Mouse (Mus musculus) cerebellum, adult 9-10 months (tissue): ENCODE measurements around the gene Gm14406.
"Not testable (repeated sequence)": the region's sequence is repeated elsewhere in the genome, so short reads cannot be mapped to it uniquely, and the experiment has no call there.

ENCODE experiments used
- DNase-seq: peaks from one replicate; pipeline ENCODE4 v3.0.0; 2022

Gm14406 gene

DNA sequence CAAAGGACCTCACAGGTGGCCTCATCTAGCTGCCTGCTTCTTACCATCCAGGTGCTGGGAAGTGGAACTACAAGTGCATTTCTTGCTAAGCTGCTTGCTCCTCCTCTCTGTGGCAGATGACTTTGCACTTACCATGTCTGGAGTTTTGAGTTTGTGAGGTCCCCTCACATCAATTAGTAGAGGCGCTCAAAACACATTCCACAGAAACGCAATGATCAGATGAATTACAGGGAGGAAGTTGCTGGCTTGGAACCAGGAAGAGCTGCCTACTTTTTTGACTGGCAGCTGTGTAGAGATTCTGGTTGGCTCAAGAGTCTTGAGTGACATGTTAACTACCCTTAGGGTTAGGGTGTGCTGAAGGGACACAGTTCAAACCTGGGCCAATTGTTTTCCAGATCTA is at the start of gene Gm14406:
Gene Gm14406, minus strand, starts transcription at position 213 of the 400 bp plus-strand sequence.
- not testable (repeated sequence) for DNase-seq

DNA sequence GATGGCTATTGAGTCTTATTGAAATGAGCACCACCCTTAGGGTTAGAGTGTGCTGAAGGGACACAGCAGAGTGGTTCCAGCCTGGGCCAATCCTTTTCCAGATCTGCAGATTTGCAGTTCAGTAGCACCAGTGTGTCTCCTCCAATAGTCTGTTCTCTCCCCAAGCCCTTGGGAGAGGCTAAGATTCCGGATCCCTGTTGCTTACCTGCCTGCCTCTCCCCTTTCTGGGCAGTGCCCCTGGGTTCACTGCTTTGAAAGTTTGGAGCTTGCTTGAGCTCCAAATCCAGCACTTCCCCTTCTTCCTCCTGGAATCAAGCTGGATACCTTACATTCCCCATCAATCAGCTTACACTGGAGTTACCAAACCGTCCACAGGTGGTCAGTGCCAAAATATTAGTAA is 2.9 kb downstream of the Gm14406 start:
- not testable (repeated sequence) for DNase-seq

DNA sequence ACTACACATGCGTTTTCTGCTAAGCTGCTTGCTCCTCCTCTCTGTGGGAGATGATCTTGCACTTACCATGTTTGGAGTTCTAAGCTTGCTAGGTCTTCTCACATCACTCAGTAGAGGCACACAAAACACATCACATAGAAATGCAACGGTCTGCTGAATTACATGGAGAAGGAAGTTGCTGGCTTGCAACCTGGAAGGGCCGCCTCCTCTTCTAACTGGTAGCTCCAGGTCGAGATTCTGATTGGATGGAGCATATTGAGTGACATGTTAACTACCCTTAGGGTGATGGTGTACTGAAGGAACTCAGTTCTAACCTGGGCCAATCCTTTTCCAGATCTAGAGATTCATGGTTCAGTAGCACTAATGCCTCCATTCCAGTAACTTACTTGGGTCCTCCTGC is 18.6 kb downstream of the Gm14406 start:
- not testable (repeated sequence) for DNase-seq

DNA sequence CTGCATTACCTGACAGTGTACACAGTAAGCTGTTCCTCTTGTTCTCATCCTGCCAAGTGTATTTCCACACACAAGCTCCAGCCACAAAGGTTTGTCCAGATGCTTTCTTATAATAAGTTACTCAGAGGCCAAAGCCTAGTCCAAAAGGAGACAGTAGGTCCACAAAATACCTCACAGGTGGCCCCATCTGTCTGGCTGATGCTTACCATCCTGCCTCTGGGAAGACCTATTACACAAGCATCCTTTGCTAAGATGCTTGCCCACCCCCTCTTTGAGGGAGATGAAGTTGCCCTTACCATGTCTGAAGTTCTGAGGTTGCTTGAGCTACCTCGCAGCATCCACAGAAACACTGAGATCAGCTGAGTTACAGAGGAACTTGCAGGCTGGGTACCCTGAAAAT is 22.7 kb downstream of the Gm14406 start:
- DNase-seq, result not testable (repeated sequence)

DNA sequence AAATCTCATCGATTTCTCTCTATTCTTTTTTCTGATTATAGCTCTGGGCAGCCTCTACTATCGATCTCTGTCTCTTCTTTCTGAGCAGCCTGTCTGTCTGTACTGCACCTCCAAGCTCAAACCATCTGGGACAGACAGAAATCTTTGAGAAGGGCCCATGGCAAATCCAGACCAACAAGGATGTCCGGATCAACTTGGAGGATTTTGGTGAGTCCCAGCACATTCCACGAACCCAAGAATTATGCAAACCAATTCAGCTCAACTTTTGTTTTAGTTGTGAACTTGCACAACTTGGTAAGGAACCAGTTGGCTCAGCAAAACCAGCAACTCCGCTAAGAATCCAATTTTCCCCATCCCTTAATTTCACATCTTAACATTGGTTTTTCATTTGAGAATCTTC is 40.3 kb downstream of the Gm14406 start:
- DNase-seq, result not testable (repeated sequence)

DNA sequence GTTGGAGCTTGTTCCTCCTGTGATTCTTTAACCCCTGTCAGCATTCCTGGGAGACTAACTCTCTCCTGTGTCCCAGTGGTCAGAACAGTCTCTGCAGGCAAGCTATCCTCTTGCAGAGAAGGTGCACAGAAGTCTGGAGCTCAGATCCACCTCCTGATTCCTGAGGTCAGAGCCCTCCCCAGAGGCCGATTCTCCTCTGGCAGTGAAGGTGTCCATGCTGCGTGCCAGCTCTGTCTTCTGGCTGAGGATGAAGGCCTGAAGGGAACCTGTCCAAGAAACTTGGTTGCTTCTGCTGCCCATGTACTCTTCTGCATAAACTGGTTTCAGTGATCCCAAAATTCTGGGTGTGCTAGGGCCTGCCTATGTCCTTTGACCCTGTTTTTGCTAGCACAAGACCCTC is 40.9 kb downstream of the Gm14406 start:
- DNase-seq, result not testable (repeated sequence)

DNA sequence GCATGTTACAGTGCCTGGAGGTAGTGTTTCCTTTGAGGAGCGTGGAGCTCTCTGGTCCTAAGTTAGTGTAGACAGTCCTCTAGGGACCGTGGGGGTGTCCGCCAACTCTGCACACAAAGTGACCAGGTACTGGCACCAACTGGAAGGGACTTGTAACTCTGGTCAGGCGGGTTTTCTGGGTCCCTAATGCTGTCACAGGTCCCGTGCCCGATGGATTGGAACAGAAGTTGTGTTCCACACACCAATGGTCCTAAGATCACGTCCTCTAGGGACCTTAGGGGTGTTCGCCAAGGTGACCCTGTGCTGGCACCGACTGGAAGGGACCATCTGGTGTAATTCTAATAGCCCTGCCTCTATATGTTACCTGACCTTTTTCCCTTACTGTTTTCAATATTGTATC is 42.1 kb downstream of the Gm14406 start:
- DNase-seq, result no peak

DNA sequence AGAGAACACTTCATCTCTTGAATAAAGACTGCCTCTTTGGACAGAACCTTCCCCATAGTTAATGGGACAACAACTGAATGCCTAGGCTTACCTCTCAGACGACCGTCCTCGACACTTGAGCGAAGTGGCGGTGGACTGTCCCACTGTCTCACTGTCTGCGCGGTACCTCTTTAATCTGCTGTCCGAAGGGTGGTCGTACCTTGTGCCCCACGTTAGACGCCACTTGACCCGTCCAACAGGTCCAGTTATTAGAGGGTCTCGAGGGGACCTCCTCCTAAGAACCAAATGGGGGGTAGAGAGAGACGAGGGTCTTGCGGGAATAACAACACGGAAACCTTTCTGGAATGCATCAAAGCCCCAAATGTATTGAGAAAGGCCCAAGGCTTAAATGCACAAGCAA is 53.8 kb downstream of the Gm14406 start:
- DNase-seq, result not testable (repeated sequence)

DNA sequence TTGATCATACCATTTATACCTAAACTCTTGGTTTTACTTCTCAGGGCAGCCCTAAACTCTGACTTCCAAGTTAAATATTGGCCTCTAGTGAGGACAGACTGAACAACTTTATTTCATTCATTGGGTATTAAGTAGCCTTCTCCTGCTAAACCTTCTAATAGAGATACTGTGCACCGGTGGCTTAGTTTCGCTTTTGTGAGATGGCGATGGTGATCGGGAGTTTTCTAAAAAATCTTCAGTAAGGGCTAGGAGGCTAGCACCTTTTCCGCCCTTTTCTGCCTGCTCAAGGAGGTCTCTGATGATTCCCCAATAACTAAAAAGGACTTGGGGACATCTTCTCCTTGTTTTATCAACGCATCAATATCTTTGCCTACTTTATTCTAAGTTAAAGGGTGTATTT is 54.3 kb downstream of the Gm14406 start:
- not testable (repeated sequence) for DNase-seq

DNA sequence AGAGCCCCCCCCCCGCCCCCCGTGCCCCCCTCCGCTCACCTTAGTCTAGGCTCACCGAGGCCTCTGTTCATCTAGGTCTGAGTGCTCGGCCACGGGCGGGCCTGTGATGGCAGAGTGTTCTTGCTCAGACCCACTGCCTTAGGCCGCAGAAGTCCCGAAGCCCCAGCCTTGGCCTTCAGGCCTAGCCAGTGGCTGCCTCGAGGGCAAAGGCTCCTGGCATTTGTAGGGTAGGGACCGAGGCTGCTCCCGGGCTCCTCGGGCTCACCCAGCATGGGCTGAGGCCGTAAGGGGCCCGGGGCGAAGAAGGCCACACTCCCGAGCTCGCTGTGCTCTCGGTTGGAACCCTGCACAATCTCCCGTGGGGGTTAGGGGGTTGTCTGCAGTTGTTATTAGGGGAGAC is 54.9 kb downstream of the Gm14406 start:
- DNase-seq, result no peak

DNA sequence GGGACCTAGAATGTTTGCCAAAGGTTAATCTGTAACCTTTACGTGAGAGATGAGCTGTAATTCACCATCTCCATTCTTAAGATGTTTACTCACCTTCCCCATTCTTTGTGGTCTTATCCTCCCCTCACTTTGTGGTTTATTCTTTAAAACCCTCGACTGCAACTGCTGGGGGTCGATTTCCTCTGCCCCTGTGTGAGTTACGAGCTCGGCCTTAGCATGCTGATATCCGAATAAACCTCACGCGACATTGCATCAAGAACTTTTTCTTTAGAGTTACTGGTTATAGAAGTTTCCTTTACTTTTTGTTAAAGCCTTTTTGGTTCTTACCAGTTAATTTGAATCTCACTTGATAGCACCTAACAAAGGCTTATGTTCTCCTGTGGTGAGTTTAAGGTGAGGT is 58.0 kb downstream of the Gm14406 start:
- no peak for DNase-seq
